Mouse (Mus musculus): ENCODE measurements around the gene Lysmd4. TPM values are rescaled to one million over a fixed set of nuclear protein-coding genes. Genes with fewer than 3 reads are reported as not detected.

Lysmd4 gene
- total and polyA plus RNA-seq, 3 experiments = 4.0 to 12.0 (median 5.0) TPM

GRCm38 (mm10) chr7:67320359-67320758, 98.0 kb downstream of the Lysmd4 start:
- Histone ChIP-seq H3K27ac (ENCODE audit: insufficient read depth, low read depth) (peak overlapping the region; percentile 45), H3K36me3 (replicated peaks in 1 of 2; ENCODE audit: control insufficient read depth in 1 of 2, insufficient read depth in 1 of 2, low read length in 1 of 2) (peaks cover 5 to 25% of the 10 kb centered on the region in 2 experiments), H3K4me1 (ENCODE audit: control insufficient read depth in 1 of 2, insufficient read depth in 2 of 2) (peaks cover 6 to 28% of the 10 kb centered on the region in 2 experiments; a peak in 3 of 4 replicates), H3K4me3 (replicated peaks in 1 of 3; ENCODE audit: low read depth in 2 of 3, low read length in 2 of 3, poor library complexity in 1 of 3) (no peak overlapping the region), H3K4me2 (ENCODE audit: insufficient read depth, low read depth, poor library complexity, severe bottlenecking) (no peak overlapping the region), H3K9ac (ENCODE audit: insufficient read depth, low read depth) (no peak overlapping the region), H3K27me3 (replicated peaks) (no peaks in the 10 kb centered on the region), H3K9me3 (replicated peaks; ENCODE audit: low read length) (no peaks in the 10 kb centered on the region), H3K79me2 (replicated peaks; ENCODE audit: control insufficient read depth, extremely low read depth, insufficient read depth, poor library complexity, severe bottlenecking) (peaks cover 49% of the 10 kb centered on the region)
- in situ Hi-C loops (cut with MboI; ENCODE audit: low pct_ligation_motif_present, low pct_unique_long_range_greater_than_20kb, low sequenced_read_pairs) (no loop called here), dilution Hi-C loops (cut with MboI; ENCODE audit: extremely low pct_ligation_motif_present, extremely low pct_unique_long_range_greater_than_20kb, low sequenced_read_pairs) (no loop called here)
- TF ChIP-seq JUN (IDR thresholded peaks at IDR 0.05; ENCODE audit: insufficient read depth, low read depth, low read length) (peak; percentile 71), RCOR1 (conservative IDR thresholded peaks at IDR 0.05; ENCODE audit: low read depth, low read length) (peak; percentile 37; the same call in 1 of the 2 replicates), JUND (conservative IDR thresholded peaks at IDR 0.05; ENCODE audit: low read depth, low read length) (peak; percentile 82), MEF2A (IDR thresholded peaks at IDR 0.05; ENCODE audit: borderline replicate concordance, low read depth, low read length) (peak; percentile 68; the same call in 1 of the 2 replicates), MAX (IDR thresholded peaks at IDR 0.05; ENCODE audit: low read length) (peak; percentile 21; the same call in 1 of the 2 replicates), EP300 (IDR thresholded peaks at IDR 0.05; ENCODE audit: low read length) (peak; percentile 82), BHLHE40 (IDR thresholded peaks at IDR 0.05; ENCODE audit: low read depth, low read length) (peak; percentile 54; the same call in 1 of the 2 replicates), ETS1 (conservative IDR thresholded peaks at IDR 0.05; ENCODE audit: low read depth, low read length) (no peak; the same call in 1 of the 2 replicates), ZKSCAN1 (IDR thresholded peaks at IDR 0.05; ENCODE audit: borderline replicate concordance, low read depth, low read length) (no peak), IRF4 (IDR thresholded peaks at IDR 0.05; ENCODE audit: low read depth, low read length) (peak; percentile 86), KAT2A (IDR thresholded peaks at IDR 0.05; ENCODE audit: insufficient replicate concordance, low read length) (no peak), MYC (IDR thresholded peaks at IDR 0.05; ENCODE audit: low read depth, low read length) (peak; percentile 79), MAFK (IDR thresholded peaks at IDR 0.05; ENCODE audit: insufficient replicate concordance, low read length) (0 out of 2 replicates have a peak, but pooled peaks have one; percentile 24)
- DNase-seq (ENCODE audit: extremely low read depth) = peak; percentile 49

- in situ Hi-C loops (cut with MboI; ENCODE audit: low pct_ligation_motif_present, low pct_unique_long_range_greater_than_20kb, low sequenced_read_pairs) = no loop called here
- Histone ChIP-seq H3K9me3 (replicated peaks; ENCODE audit: low read length) (no peaks in the 10 kb centered on the region), H3K27me3 (replicated peaks) (no peaks in the 10 kb centered on the region), H3K36me3 (replicated peaks in 1 of 2; ENCODE audit: control insufficient read depth in 1 of 2, insufficient read depth in 1 of 2, low read length in 1 of 2) (peaks cover 6 to 39% of the 10 kb centered on the region in 2 experiments), H3K79me2 (replicated peaks; ENCODE audit: control insufficient read depth, extremely low read depth, insufficient read depth, poor library complexity, severe bottlenecking) (peaks cover 43% of the 10 kb centered on the region), H3K9ac (ENCODE audit: insufficient read depth, low read depth) (peak overlapping the region; percentile 67), H3K27ac (ENCODE audit: insufficient read depth, low read depth) (peak overlapping the region; percentile 73; the same call in 1 of the 2 replicates), H3K4me2 (ENCODE audit: insufficient read depth, low read depth, poor library complexity, severe bottlenecking) (peak overlapping the region; percentile 34; the same call in 1 of the 2 replicates), H3K4me3 (replicated peaks in 1 of 3; ENCODE audit: low read depth in 2 of 3, low read length in 2 of 3, poor library complexity in 1 of 3) (no peak overlapping the region), H3K4me1 (ENCODE audit: control insufficient read depth in 1 of 2, insufficient read depth in 2 of 2) (peaks cover 6 to 50% of the 10 kb centered on the region in 2 experiments)
- dilution Hi-C loops (cut with MboI; ENCODE audit: extremely low pct_ligation_motif_present, extremely low pct_unique_long_range_greater_than_20kb, low sequenced_read_pairs) = no loop called here
- peak; percentile 89 for DNase-seq (ENCODE audit: extremely low read depth)
- TF ChIP-seq GABPA (IDR thresholded peaks at IDR 0.05; ENCODE audit: insufficient replicate concordance, low read depth, low read length) (peak; percentile 40; the same call in 1 of the 2 replicates), EP300 (IDR thresholded peaks at IDR 0.05; ENCODE audit: low read length) (no peak), MXI1 (IDR thresholded peaks at IDR 0.05; ENCODE audit: low read depth, low read length) (no peak), CHD1 (IDR thresholded peaks at IDR 0.05; ENCODE audit: low read depth, low read length) (0 out of 2 replicates have a peak, but pooled peaks have one; percentile 38), NRF1 (IDR thresholded peaks at IDR 0.05; ENCODE audit: low read depth, low read length) (no peak), ELF1 (IDR thresholded peaks at IDR 0.05; ENCODE audit: low read depth, low read length) (no peak), KAT2A (IDR thresholded peaks at IDR 0.05; ENCODE audit: insufficient replicate concordance, low read length) (no peak), JUND (conservative IDR thresholded peaks at IDR 0.05; ENCODE audit: low read depth, low read length) (0 out of 2 replicates have a peak, but pooled peaks have one; percentile 5), ZC3H11A (IDR thresholded peaks at IDR 0.05; ENCODE audit: low read depth, low read length) (peak; percentile 55), CHD2 (IDR thresholded peaks at IDR 0.05; ENCODE audit: low read length) (no peak), ZMIZ1 (IDR thresholded peaks at IDR 0.05; ENCODE audit: low read depth, low read length) (peak; percentile 70), RCOR1 (conservative IDR thresholded peaks at IDR 0.05; ENCODE audit: low read depth, low read length) (no peak), JUN (IDR thresholded peaks at IDR 0.05; ENCODE audit: insufficient read depth, low read depth, low read length) (no peak), RAD21 (IDR thresholded peaks at IDR 0.05; ENCODE audit: low read depth, low read length) (no peak), BHLHE40 (IDR thresholded peaks at IDR 0.05; ENCODE audit: low read depth, low read length) (no peak), USF1 (IDR thresholded peaks at IDR 0.05; ENCODE audit: low read depth, low read length) (no peak), UBTF (IDR thresholded peaks at IDR 0.05; ENCODE audit: low read depth, low read length) (no peak), PAX5 (IDR thresholded peaks at IDR 0.05; ENCODE audit: low read length) (no peak), TCF12 (IDR thresholded peaks at IDR 0.05; ENCODE audit: low read depth, low read length) (0 out of 2 replicates have a peak, but pooled peaks have one; percentile 22), SIN3A (IDR thresholded peaks at IDR 0.05; ENCODE audit: low read length) (no peak), MAX (IDR thresholded peaks at IDR 0.05; ENCODE audit: low read length) (no peak), ETS1 (conservative IDR thresholded peaks at IDR 0.05; ENCODE audit: low read depth, low read length) (no peak), NELFE (IDR thresholded peaks at IDR 0.05; ENCODE audit: low read depth, low read length) (no peak), POLR2AphosphoS2 (IDR thresholded peaks at IDR 0.05; ENCODE audit: low read depth, low read length) (peak; percentile 49; the same call in 1 of the 2 replicates)
Observed at GRCm38 (mm10) chr7:67342067-67342625, 119.8 kb downstream of the Lysmd4 start.

All from CH12.LX (cell line).